Mouse (Mus musculus): ENCODE results near the gene Dntt. TPM values are rescaled to one million over a fixed set of nuclear protein-coding genes. Genes with fewer than 3 reads are reported as not detected.
A peak's percentile ranks its signal among the peaks of the same experiment; 100 is the strongest.

Gene Dntt
- polyA plus RNA-seq, 1 experiment from 2014 or later = not detected

DNA sequence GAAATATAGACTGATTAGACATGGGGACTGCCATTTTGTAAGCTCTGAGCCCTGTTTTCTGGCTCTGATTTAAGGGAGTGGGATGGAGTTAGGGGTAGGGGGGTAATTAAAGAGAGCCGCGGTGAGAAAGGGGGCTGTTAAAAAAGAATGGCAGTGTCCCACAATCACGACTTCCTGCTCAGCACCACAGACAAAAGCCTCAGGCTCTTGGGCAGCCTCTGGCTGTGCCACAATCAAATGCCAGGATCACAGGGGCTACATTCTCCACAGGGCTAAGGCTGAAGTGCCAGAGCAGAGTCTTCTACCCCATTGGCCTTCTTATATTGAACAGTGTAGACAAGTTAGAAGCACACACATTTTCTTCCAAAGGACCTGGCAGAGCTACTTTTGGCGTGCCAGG, 58.8 kb downstream of the Dntt start:
- Histone ChIP-seq H3K4me2 (ENCODE audit: low read length) (no peak overlapping the region), H3K4me3 (ENCODE audit: control insufficient read depth in 1 of 2, insufficient read depth in 1 of 2, low read depth in 1 of 2, low read length in 2 of 2) (no peak overlapping the region), H3K4me1 (ENCODE audit: control insufficient read depth in 2 of 2, insufficient read depth in 2 of 2, low read length in 2 of 2) (peaks cover 0 to 2% of the 10 kb centered on the region in 2 experiments; a peak in 1 of 4 replicates), H3K9me3 (ENCODE audit: control insufficient read depth, low read length) (no peaks in the 10 kb centered on the region), H3K27ac (replicated peaks in 1 of 2; ENCODE audit: control insufficient read depth in 1 of 2, insufficient read depth in 1 of 2, low read depth in 2 of 2, low read length in 2 of 2) (no peak overlapping the region), H3K36me3 (ENCODE audit: control insufficient read depth, insufficient read depth, low read length) (no peaks in the 10 kb centered on the region), H3K9ac (ENCODE audit: low read length) (no peak overlapping the region), H3K27me3 (ENCODE audit: control insufficient read depth, insufficient read depth, low read length) (peaks cover 21% of the 10 kb centered on the region)
- WGBS = 66% methylated on average over 4 of the region's 4 CpGs
- ATAC-seq (ENCODE audit: insufficient number of reproducible peaks, insufficient read depth, low FRiP score, low read depth) = no peak

DNA sequence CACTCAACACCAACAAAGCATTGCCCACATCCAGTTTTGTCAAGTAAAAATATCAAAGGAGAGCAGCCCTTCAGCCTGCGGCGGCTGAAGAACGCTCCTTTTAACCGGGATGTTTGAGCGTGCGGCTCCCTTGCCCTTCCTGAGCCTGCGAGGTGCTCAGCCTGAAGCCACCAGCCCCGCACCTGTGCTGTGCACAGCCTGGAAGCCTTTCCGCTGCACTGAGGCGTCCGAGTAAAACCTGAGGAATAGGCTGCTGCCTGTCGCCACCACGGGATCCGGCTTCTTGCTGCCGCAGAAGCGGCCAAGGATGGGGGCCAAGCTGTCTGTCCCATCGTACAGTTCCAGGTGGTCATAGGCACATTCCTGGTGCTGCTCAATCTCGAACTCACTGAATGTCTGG, 59.4 kb downstream of the Dntt start:
- H3K4me2 ChIP-seq (ENCODE audit: low read length) = peak overlapping the region; percentile 29
- no peaks in the 10 kb centered on the region for H3K36me3 ChIP-seq (ENCODE audit: control insufficient read depth, insufficient read depth, low read length)
- no peak overlapping the region for H3K27ac ChIP-seq (replicated peaks in 1 of 2; ENCODE audit: control insufficient read depth in 1 of 2, insufficient read depth in 1 of 2, low read depth in 2 of 2, low read length in 2 of 2)
- H3K27me3 ChIP-seq (ENCODE audit: control insufficient read depth, insufficient read depth, low read length) = peaks cover 21% of the 10 kb centered on the region
- no peak for ATAC-seq (ENCODE audit: insufficient number of reproducible peaks, insufficient read depth, low FRiP score, low read depth)
- 32% methylated on average over 18 of the region's 18 CpGs for WGBS
- no peak overlapping the region for H3K9ac ChIP-seq (ENCODE audit: low read length)
- no peaks in the 10 kb centered on the region for H3K9me3 ChIP-seq (ENCODE audit: control insufficient read depth, low read length)
- H3K4me1 ChIP-seq (ENCODE audit: control insufficient read depth in 2 of 2, insufficient read depth in 2 of 2, low read length in 2 of 2) = peaks cover 0 to 2% of the 10 kb centered on the region in 2 experiments; a peak in 1 of 4 replicates
- H3K4me3 ChIP-seq (ENCODE audit: control insufficient read depth in 1 of 2, insufficient read depth in 1 of 2, low read depth in 1 of 2, low read length in 2 of 2) = no peak overlapping the region

DNA sequence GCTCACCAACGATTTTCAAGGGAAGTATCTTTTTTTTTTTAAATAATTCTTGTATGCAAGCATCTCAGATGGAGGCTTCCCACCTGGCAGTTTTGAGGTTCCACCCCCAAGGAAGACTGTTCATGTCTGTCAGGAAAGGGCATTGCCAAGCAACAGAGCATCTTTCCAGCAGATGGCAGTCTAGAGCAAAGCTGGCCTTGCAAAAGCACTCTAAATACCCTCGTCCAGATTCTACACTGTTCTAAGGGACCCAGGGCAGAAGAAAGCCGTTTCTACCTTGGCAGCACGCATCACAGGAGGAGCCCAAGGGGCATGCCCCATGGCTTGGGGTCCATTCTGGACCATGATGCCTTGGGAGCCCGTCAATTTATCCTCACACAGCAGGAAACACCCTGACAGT, 60.8 kb downstream of the Dntt start:
- Histone ChIP-seq H3K27me3 (ENCODE audit: control insufficient read depth, insufficient read depth, low read length) (peaks cover 21% of the 10 kb centered on the region), H3K9me3 (ENCODE audit: control insufficient read depth, low read length) (no peaks in the 10 kb centered on the region), H3K4me1 (ENCODE audit: control insufficient read depth in 2 of 2, insufficient read depth in 2 of 2, low read length in 2 of 2) (peaks cover 0 to 2% of the 10 kb centered on the region in 2 experiments; a peak in 1 of 4 replicates), H3K36me3 (ENCODE audit: control insufficient read depth, insufficient read depth, low read length) (no peaks in the 10 kb centered on the region), H3K27ac (replicated peaks in 1 of 2; ENCODE audit: control insufficient read depth in 1 of 2, insufficient read depth in 1 of 2, low read depth in 2 of 2, low read length in 2 of 2) (no peak overlapping the region), H3K9ac (ENCODE audit: low read length) (no peak overlapping the region), H3K4me2 (ENCODE audit: low read length) (no peak overlapping the region), H3K4me3 (ENCODE audit: control insufficient read depth in 1 of 2, insufficient read depth in 1 of 2, low read depth in 1 of 2, low read length in 2 of 2) (no peak overlapping the region)
- ATAC-seq (ENCODE audit: insufficient number of reproducible peaks, insufficient read depth, low FRiP score, low read depth) = no peak
- WGBS = 13% methylated on average over 5 of the region's 5 CpGs

DNA sequence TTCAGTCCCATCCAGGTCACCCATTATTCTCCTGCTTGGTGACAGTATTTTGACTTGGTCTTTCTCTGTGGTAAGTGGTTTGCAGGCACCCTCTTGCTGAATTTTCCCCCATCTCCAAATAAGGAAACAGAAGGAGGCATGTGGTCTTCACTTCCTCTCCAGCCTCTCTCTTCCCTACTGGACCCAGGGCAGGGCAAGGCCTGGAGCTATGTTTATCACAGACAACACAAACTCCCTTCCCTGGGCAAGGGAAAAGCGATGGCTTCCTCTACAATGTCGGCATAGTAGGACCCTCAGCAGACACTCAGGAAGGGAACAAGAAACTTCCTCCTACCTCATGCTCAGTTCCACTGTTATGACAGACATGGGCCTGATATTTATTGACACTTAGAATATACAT, 62.8 kb downstream of the Dntt start:
- H3K27ac ChIP-seq (replicated peaks in 1 of 2; ENCODE audit: control insufficient read depth in 1 of 2, insufficient read depth in 1 of 2, low read depth in 2 of 2, low read length in 2 of 2) = no peak overlapping the region
- peaks cover 21% of the 10 kb centered on the region for H3K27me3 ChIP-seq (ENCODE audit: control insufficient read depth, insufficient read depth, low read length)
- H3K36me3 ChIP-seq (ENCODE audit: control insufficient read depth, insufficient read depth, low read length) = no peaks in the 10 kb centered on the region
- no peak overlapping the region for H3K4me2 ChIP-seq (ENCODE audit: low read length)
- H3K4me1 ChIP-seq (ENCODE audit: control insufficient read depth in 2 of 2, insufficient read depth in 2 of 2, low read length in 2 of 2) = peaks cover 0 to 2% of the 10 kb centered on the region in 2 experiments; a peak in 1 of 4 replicates
- 56% methylated on average over 2 of the region's 2 CpGs for WGBS
- no peak overlapping the region for H3K4me3 ChIP-seq (ENCODE audit: control insufficient read depth in 1 of 2, insufficient read depth in 1 of 2, low read depth in 1 of 2, low read length in 2 of 2)
- H3K9me3 ChIP-seq (ENCODE audit: control insufficient read depth, low read length) = no peaks in the 10 kb centered on the region
- no peak for ATAC-seq (ENCODE audit: insufficient number of reproducible peaks, insufficient read depth, low FRiP score, low read depth)
- H3K9ac ChIP-seq (ENCODE audit: low read length) = no peak overlapping the region

DNA sequence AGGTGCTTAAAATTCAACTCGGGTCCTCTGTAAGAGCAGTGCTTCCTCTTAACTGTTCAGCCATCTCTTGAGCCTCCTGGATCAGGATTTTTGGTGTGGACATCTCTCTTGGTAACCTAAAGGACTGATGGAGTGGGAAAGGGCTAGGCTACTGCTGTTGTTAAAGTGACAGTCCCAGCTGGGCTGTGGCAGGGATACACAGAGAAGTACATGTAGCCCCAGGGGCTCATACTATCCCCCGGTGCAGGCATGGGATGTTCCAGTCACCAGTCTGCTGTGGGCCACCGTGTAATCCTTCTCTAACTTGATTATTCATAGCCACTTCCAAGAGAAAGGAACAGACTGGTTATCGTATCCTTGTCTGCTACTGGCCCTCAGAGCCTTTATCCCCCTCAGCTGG, 68.0 kb downstream of the Dntt start:
- no peak overlapping the region for H3K9ac ChIP-seq (ENCODE audit: low read length)
- no peak for ATAC-seq (ENCODE audit: insufficient number of reproducible peaks, insufficient read depth, low FRiP score, low read depth)
- H3K27me3 ChIP-seq (ENCODE audit: control insufficient read depth, insufficient read depth, low read length) = no peaks in the 10 kb centered on the region
- H3K9me3 ChIP-seq (ENCODE audit: control insufficient read depth, low read length) = no peaks in the 10 kb centered on the region
- H3K4me3 ChIP-seq (ENCODE audit: control insufficient read depth in 1 of 2, insufficient read depth in 1 of 2, low read depth in 1 of 2, low read length in 2 of 2) = no peak overlapping the region
- 55% methylated on average over 4 of the region's 4 CpGs for whole genome bisulfite sequencing
- H3K4me2 ChIP-seq (ENCODE audit: low read length) = no peak overlapping the region
- H3K27ac ChIP-seq (replicated peaks in 1 of 2; ENCODE audit: control insufficient read depth in 1 of 2, insufficient read depth in 1 of 2, low read depth in 2 of 2, low read length in 2 of 2) = no peak overlapping the region
- H3K36me3 ChIP-seq (ENCODE audit: control insufficient read depth, insufficient read depth, low read length) = no peaks in the 10 kb centered on the region
- H3K4me1 ChIP-seq (ENCODE audit: control insufficient read depth in 2 of 2, insufficient read depth in 2 of 2, low read length in 2 of 2) = no peaks in the 10 kb centered on the region

DNA sequence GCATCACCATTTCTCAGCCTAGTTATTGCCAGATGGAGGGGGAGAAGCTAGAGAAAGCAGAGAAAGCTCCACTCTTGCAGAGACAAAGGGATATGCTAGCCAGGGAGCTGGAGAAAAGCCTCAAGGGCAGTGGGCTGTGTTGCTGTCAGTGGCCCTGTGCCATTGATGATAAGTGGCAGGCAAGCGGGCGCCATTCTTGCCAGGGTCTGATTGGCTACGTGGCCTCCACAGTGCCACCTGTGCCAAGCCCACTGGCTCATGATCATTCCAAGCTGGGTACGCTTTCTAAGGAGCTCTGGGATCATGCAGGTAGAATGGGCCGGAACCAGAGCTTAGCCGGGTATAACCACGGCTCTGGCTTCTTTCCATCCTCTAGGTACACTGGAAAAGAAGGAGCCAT, 71.8 kb downstream of the Dntt start:
- H3K27me3 ChIP-seq (ENCODE audit: control insufficient read depth, insufficient read depth, low read length) = no peaks in the 10 kb centered on the region
- H3K9me3 ChIP-seq (ENCODE audit: control insufficient read depth, low read length) = no peaks in the 10 kb centered on the region
- no peak overlapping the region for H3K4me3 ChIP-seq (ENCODE audit: control insufficient read depth in 1 of 2, insufficient read depth in 1 of 2, low read depth in 1 of 2, low read length in 2 of 2)
- 90% methylated on average over 7 of the region's 7 CpGs for WGBS
- H3K27ac ChIP-seq (replicated peaks in 1 of 2; ENCODE audit: control insufficient read depth in 1 of 2, insufficient read depth in 1 of 2, low read depth in 2 of 2, low read length in 2 of 2) = no peak overlapping the region
- no peaks in the 10 kb centered on the region for H3K4me1 ChIP-seq (ENCODE audit: control insufficient read depth in 2 of 2, insufficient read depth in 2 of 2, low read length in 2 of 2)
- H3K36me3 ChIP-seq (ENCODE audit: control insufficient read depth, insufficient read depth, low read length) = no peaks in the 10 kb centered on the region
- ATAC-seq (ENCODE audit: insufficient number of reproducible peaks, insufficient read depth, low FRiP score, low read depth) = no peak
- H3K9ac ChIP-seq (ENCODE audit: low read length) = no peak overlapping the region
- no peak overlapping the region for H3K4me2 ChIP-seq (ENCODE audit: low read length)

DNA sequence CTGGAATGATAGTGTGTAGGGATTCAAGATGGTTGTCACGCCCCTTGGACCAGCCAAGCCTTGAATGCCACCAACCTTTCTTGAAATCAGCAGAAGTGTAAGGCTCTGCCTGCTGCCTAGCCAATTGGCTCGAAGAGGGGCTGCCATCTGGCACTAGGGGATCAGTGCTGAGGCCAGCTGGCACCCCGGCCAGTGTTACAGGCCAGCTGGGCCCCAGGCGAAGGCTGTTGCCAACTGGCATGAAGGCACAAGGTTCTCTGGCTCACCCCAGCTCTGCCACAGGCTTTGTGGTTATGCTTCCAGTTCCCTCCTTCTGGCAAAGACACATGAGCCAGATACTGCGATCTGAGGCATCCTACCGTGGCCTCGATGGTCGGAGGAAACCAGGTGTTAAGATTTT, 72.3 kb downstream of the Dntt start:
- 83% methylated on average over 8 of the region's 8 CpGs for WGBS
- no peak for ATAC-seq (ENCODE audit: insufficient number of reproducible peaks, insufficient read depth, low FRiP score, low read depth)

DNA sequence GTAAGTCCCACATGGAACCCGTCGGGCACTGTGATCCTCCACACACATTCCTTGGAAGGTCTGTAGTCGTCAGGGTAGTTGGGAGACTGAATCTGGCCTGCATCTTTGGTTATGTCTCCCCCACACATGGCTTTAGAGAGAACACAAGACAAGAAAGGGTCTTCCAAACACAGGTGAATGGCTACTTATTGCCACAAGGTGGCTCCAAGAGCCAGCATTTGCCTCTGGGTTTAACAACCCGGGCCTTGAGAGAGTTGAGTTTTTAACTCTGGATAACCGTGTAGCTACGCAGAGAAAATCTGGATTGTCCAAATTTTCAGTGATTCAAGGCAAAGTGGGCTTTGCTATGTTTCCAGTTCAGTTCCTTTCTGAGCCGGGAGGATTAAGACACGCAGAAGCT, 75.8 kb downstream of the Dntt start:
- H3K4me2 ChIP-seq (ENCODE audit: low read length) = no peak overlapping the region
- no peak overlapping the region for H3K4me3 ChIP-seq (ENCODE audit: control insufficient read depth in 1 of 2, insufficient read depth in 1 of 2, low read depth in 1 of 2, low read length in 2 of 2)
- H3K36me3 ChIP-seq (ENCODE audit: control insufficient read depth, insufficient read depth, low read length) = no peaks in the 10 kb centered on the region
- no peak overlapping the region for H3K9ac ChIP-seq (ENCODE audit: low read length)
- WGBS = 43% methylated on average over 8 of the region's 8 CpGs
- no peak for ATAC-seq (ENCODE audit: insufficient number of reproducible peaks, insufficient read depth, low FRiP score, low read depth)
- no peak overlapping the region for H3K27ac ChIP-seq (replicated peaks in 1 of 2; ENCODE audit: control insufficient read depth in 1 of 2, insufficient read depth in 1 of 2, low read depth in 2 of 2, low read length in 2 of 2)
- no peaks in the 10 kb centered on the region; the same call in 1 of the 2 replicates for H3K27me3 ChIP-seq (ENCODE audit: control insufficient read depth, insufficient read depth, low read length)
- no peaks in the 10 kb centered on the region for H3K9me3 ChIP-seq (ENCODE audit: control insufficient read depth, low read length)
- H3K4me1 ChIP-seq (ENCODE audit: control insufficient read depth in 2 of 2, insufficient read depth in 2 of 2, low read length in 2 of 2) = no peaks in the 10 kb centered on the region

More for the DNA sequence above, 72.3 kb downstream of the Dntt start:
- H3K27me3 ChIP-seq (ENCODE audit: control insufficient read depth, insufficient read depth, low read length) = no peaks in the 10 kb centered on the region
- H3K27ac ChIP-seq (replicated peaks in 1 of 2; ENCODE audit: control insufficient read depth in 1 of 2, insufficient read depth in 1 of 2, low read depth in 2 of 2, low read length in 2 of 2) = no peak overlapping the region
- H3K4me3 ChIP-seq (ENCODE audit: control insufficient read depth in 1 of 2, insufficient read depth in 1 of 2, low read depth in 1 of 2, low read length in 2 of 2) = no peak overlapping the region
- no peaks in the 10 kb centered on the region for H3K4me1 ChIP-seq (ENCODE audit: control insufficient read depth in 2 of 2, insufficient read depth in 2 of 2, low read length in 2 of 2)
- H3K36me3 ChIP-seq (ENCODE audit: control insufficient read depth, insufficient read depth, low read length) = no peaks in the 10 kb centered on the region
- H3K4me2 ChIP-seq (ENCODE audit: low read length) = no peak overlapping the region
- H3K9me3 ChIP-seq (ENCODE audit: control insufficient read depth, low read length) = no peaks in the 10 kb centered on the region
- H3K9ac ChIP-seq (ENCODE audit: low read length) = no peak overlapping the region

Measured in heart, embryonic 14.5 days (tissue).